Mouse (Mus musculus): ENCODE results near the gene Tifa. TPM values are rescaled to one million over a fixed set of nuclear protein-coding genes. Genes with fewer than 3 reads are reported as not detected.
A peak's percentile ranks its signal among the peaks of the same experiment; 100 is the strongest.

Gene Tifa
- total and polyA plus RNA-seq, 2 experiments from 2014 or later: 1.9 to 3.8 TPM

DNA sequence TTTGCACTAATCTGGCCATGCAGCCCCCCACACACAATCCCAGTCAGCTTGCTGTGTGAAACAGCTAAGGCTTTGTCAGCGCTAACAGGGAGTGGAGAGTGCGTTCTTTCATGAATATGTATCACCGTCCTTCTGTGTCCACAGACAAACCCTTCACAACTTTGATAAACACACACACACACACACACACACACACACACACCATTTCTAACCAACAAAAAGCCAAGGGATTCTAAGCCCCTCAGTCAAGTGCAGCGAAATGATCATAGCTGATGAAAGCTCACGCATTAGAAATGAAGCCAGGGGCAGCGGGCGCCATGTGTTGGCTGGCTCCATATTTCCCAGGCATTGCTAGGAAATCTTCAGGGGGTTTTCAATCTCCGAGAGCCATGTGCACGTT lies 40.3 kb upstream of the Tifa start:
- WGBS: 6% methylated on average over 9 of the region's 9 CpGs

DNA sequence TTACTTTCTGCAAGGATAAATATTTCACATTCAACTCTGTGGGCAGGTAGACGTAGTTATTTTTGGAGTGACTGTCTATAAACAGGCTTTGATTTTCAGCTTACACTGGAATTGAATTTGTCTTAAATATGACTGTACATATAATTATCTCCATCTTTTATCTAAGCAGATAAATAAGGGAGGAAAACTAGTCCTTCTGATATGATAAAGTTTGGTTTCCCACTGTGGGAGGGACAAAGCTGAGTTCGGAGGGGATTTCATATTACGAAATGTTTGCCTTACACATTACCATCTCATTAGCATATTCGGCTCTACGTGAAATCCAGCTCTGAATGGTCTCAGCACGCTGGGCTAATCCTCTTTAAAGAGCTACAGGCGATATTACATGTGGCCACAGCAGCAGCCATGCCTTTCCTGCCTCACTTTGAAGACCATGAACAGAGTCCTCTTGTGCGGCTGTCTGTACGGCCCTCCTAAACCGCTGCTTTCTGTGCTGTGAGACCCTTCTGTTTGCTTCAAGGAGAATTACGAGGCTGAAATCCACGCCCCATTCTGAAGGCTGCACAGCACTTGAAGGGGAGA lies 39.5 kb upstream of the Tifa start:
- H3K27me3 ChIP-seq (ENCODE audit: insufficient read depth, low read length): peaks cover 14% of the 10 kb centered on the region; the same call in 1 of the 2 replicates
- no peak for TF ChIP-seq CTCF (IDR thresholded peaks at IDR 0.05; ENCODE audit: low read depth)
- peak; percentile 31 for DNase-seq (ENCODE audit: low spot score)
- H3K4me3 ChIP-seq (ENCODE audit: low read length): no peak overlapping the region; the same call in 1 of the 2 replicates
- H3K4me2 ChIP-seq (ENCODE audit: low read depth, low read length): peak overlapping the region; percentile 52
- H3K27ac ChIP-seq: no peak overlapping the region
- no peak overlapping the region for H3K9ac ChIP-seq (replicated peaks; ENCODE audit: low read length)
- no peak for ATAC-seq
- H3K4me1 ChIP-seq (ENCODE audit: insufficient read depth, low read length): no peaks in the 10 kb centered on the region
- WGBS: 5% methylated on average over 12 of the region's 12 CpGs
- no peaks in the 10 kb centered on the region for H3K36me3 ChIP-seq (ENCODE audit: insufficient read depth, low read length)
- no peaks in the 10 kb centered on the region for H3K9me3 ChIP-seq (ENCODE audit: low read length)

More for the DNA sequence above, 40.3 kb upstream of the Tifa start:
- H3K36me3 ChIP-seq (ENCODE audit: insufficient read depth, low read length): no peaks in the 10 kb centered on the region
- H3K4me2 ChIP-seq (ENCODE audit: low read depth, low read length): peak overlapping the region; percentile 52
- peak; percentile 57; the same call in 1 of the 2 replicates for ATAC-seq
- no peaks in the 10 kb centered on the region for H3K4me1 ChIP-seq (ENCODE audit: insufficient read depth, low read length)
- peaks cover 14% of the 10 kb centered on the region; the same call in 1 of the 2 replicates for H3K27me3 ChIP-seq (ENCODE audit: insufficient read depth, low read length)
- H3K9ac ChIP-seq (replicated peaks; ENCODE audit: low read length): no peak overlapping the region
- peak; percentile 44 for DNase-seq (ENCODE audit: low spot score)
- H3K27ac ChIP-seq: no peak overlapping the region
- TF ChIP-seq CTCF (IDR thresholded peaks at IDR 0.05; ENCODE audit: low read depth): no peak
- H3K4me3 ChIP-seq (ENCODE audit: low read length): peak overlapping the region; percentile 17
- H3K9me3 ChIP-seq (ENCODE audit: low read length): no peaks in the 10 kb centered on the region

DNA sequence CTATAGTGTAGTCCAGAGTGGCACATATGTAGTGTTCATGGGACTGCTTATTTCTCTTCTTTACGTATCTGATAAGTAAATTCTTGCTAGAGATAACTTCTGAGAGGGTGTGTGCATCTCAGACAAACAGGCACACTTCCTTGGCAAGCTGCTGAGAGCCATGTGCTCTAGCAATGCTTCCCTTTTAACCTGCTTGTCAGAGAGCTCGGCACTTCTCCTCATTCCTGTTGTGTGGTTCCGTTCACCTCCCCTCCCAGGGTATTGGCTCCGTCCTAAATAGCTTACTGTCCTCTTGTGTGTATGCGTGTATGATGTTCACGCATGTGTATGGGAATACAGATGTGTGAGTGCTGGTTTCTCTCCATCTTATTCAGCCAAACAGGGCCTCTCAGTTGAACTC lies 33.1 kb upstream of the Tifa start:
- TF ChIP-seq CTCF (IDR thresholded peaks at IDR 0.05; ENCODE audit: low read depth): no peak
- DNase-seq (ENCODE audit: low spot score): no peak
- Histone ChIP-seq H3K9ac (replicated peaks; ENCODE audit: low read length) (no peak overlapping the region), H3K4me2 (ENCODE audit: low read depth, low read length) (no peak overlapping the region), H3K4me3 (ENCODE audit: low read length) (no peak overlapping the region), H3K4me1 (ENCODE audit: insufficient read depth, low read length) (no peaks in the 10 kb centered on the region), H3K36me3 (ENCODE audit: insufficient read depth, low read length) (no peaks in the 10 kb centered on the region), H3K9me3 (ENCODE audit: low read length) (no peaks in the 10 kb centered on the region), H3K27me3 (ENCODE audit: insufficient read depth, low read length) (peaks cover 6% of the 10 kb centered on the region), H3K27ac (no peak overlapping the region)
- 89% methylated on average over 6 of the region's 6 CpGs for WGBS
- no peak for ATAC-seq

DNA sequence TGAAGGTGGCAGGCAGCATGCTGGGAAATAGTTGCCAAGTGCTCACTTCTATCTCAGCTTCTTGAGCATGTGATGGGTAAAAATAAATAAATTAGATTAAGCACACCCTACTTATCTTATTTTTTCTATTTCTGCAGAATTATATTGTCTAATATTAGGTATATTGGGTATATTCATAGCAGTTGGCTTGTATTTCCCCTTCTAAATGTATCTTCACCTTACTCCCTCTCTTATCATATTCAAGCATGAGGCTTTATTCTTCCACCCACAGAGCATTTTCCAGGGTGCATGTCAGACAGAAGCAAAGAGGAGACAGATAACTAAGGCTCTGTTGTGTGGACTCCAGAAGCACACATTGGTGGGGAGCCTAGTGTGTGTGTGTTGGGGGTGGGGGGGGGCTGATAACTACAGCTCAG lies 31.7 kb upstream of the Tifa start:
- Histone ChIP-seq H3K9me3 (ENCODE audit: low read length) (no peaks in the 10 kb centered on the region), H3K4me1 (ENCODE audit: insufficient read depth, low read length) (no peaks in the 10 kb centered on the region), H3K4me3 (ENCODE audit: low read length) (no peak overlapping the region), H3K27ac (no peak overlapping the region), H3K36me3 (ENCODE audit: insufficient read depth, low read length) (no peaks in the 10 kb centered on the region), H3K4me2 (ENCODE audit: low read depth, low read length) (no peak overlapping the region), H3K9ac (replicated peaks; ENCODE audit: low read length) (no peak overlapping the region), H3K27me3 (ENCODE audit: insufficient read depth, low read length) (peaks cover 6% of the 10 kb centered on the region)
- no peak for TF ChIP-seq CTCF (IDR thresholded peaks at IDR 0.05; ENCODE audit: low read depth)
- no peak for ATAC-seq
- no peak for DNase-seq (ENCODE audit: low spot score)

DNA sequence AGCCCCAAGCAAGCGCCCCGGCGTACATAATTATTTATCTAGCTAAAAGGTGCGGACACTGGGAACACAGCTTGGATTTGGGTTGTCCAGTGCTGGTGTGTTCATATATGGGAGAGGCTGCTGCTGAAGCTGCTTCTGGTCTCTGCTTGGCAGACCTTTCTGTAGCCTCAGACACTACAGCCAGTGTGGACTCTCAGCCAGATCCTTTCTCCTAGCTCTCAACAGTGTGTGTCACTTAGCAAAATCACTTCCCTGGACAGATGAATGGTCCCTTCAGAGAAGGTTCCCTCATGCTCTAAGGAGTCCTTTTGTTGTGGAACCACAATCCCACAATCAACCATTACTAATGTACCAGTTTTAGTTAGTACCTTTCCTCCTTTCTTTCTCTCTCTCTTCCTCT lies 30.8 kb upstream of the Tifa start:
- Histone ChIP-seq H3K36me3 (ENCODE audit: insufficient read depth, low read length) (no peaks in the 10 kb centered on the region), H3K9ac (replicated peaks; ENCODE audit: low read length) (no peak overlapping the region), H3K27ac (no peak overlapping the region), H3K4me1 (ENCODE audit: insufficient read depth, low read length) (no peaks in the 10 kb centered on the region), H3K27me3 (ENCODE audit: insufficient read depth, low read length) (no peaks in the 10 kb centered on the region; the same call in 1 of the 2 replicates), H3K4me2 (ENCODE audit: low read depth, low read length) (no peak overlapping the region), H3K9me3 (ENCODE audit: low read length) (no peaks in the 10 kb centered on the region), H3K4me3 (ENCODE audit: low read length) (no peak overlapping the region)
- ATAC-seq: peak; percentile 38; the same call in 1 of the 2 replicates
- DNase-seq (ENCODE audit: low spot score): no peak
- WGBS: 33% methylated on average over 4 of the region's 4 CpGs
- TF ChIP-seq CTCF (IDR thresholded peaks at IDR 0.05; ENCODE audit: low read depth): no peak

DNA sequence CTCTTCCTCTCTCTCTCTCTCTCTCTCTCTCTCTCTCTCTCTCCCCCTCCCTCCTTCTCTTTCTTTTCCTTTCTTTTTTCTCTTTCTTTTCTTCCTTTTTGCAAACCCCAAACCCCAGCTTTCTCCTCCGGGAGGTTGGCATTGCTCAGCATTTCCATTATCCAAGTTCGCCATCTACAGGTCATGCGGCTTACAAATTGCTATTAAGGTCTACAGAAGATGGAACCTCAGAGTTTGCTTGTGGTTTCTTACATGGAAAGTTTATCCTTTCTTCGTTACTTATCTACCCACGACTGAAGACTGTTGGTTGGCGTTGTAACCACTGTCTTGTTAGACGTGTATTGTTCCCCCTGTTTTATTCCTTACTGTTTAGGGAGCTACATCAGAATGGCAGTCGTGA lies 30.4 kb upstream of the Tifa start:
- H3K4me3 ChIP-seq (ENCODE audit: low read length): no peak overlapping the region
- H3K4me1 ChIP-seq (ENCODE audit: insufficient read depth, low read length): no peaks in the 10 kb centered on the region
- no peak overlapping the region for H3K9ac ChIP-seq (replicated peaks; ENCODE audit: low read length)
- peak; percentile 87 for DNase-seq (ENCODE audit: low spot score)
- no peak overlapping the region for H3K4me2 ChIP-seq (ENCODE audit: low read depth, low read length)
- no peaks in the 10 kb centered on the region for H3K9me3 ChIP-seq (ENCODE audit: low read length)
- no peak for ATAC-seq
- no peaks in the 10 kb centered on the region for H3K36me3 ChIP-seq (ENCODE audit: insufficient read depth, low read length)
- WGBS: 16% methylated on average over 8 of the region's 8 CpGs
- no peaks in the 10 kb centered on the region; the same call in 1 of the 2 replicates for H3K27me3 ChIP-seq (ENCODE audit: insufficient read depth, low read length)
- TF ChIP-seq CTCF (IDR thresholded peaks at IDR 0.05; ENCODE audit: low read depth): peak; percentile 78
- no peak overlapping the region for H3K27ac ChIP-seq

DNA sequence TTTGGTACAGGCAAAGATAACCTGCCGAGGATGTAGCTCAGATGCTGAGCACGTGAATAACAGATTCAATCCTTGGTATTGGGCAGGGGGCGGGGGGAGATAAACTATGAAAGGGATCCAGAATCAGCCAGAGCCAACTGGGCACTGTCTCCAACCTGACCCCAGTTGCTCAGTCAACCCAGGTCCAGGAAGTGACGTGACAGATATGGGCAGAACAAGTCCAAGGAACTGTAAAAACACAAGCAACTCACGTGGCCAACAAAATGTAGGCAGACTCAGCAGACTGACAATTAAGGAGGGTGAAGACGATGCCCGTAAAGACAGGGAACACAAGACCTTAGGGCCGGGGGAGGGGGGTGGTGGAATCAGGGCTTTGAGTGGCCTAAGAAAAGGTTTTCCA lies 27.2 kb upstream of the Tifa start:
- H3K27ac ChIP-seq: no peak overlapping the region
- H3K27me3 ChIP-seq (ENCODE audit: insufficient read depth, low read length): no peaks in the 10 kb centered on the region; the same call in 1 of the 2 replicates
- H3K4me1 ChIP-seq (ENCODE audit: insufficient read depth, low read length): no peaks in the 10 kb centered on the region
- DNase-seq (ENCODE audit: low spot score): no peak
- H3K9me3 ChIP-seq (ENCODE audit: low read length): no peaks in the 10 kb centered on the region
- H3K9ac ChIP-seq (replicated peaks; ENCODE audit: low read length): no peak overlapping the region
- no peak for TF ChIP-seq CTCF (IDR thresholded peaks at IDR 0.05; ENCODE audit: low read depth)
- 68% methylated on average over 8 of the region's 8 CpGs for WGBS
- ATAC-seq: no peak
- no peaks in the 10 kb centered on the region for H3K36me3 ChIP-seq (ENCODE audit: insufficient read depth, low read length)
- H3K4me2 ChIP-seq (ENCODE audit: low read depth, low read length): no peak overlapping the region
- no peak overlapping the region for H3K4me3 ChIP-seq (ENCODE audit: low read length)

All from hindbrain, postnatal 0 days (tissue).